Mouse (Mus musculus): ENCODE measurements around the gene Sord. TPM values are rescaled to one million over a fixed set of nuclear protein-coding genes. Genes with fewer than 3 reads are reported as not detected.
"Not testable (repeated sequence)": the region's sequence is repeated elsewhere in the genome, so short reads cannot be mapped to it uniquely, and the experiment has no call there.

Sord gene
- polyA plus RNA-seq (2012; ENCODE audit: insufficient read depth, insufficient read length, missing spikeins), result 59.6 and 87.1 TPM in 2 replicates

GRCm38 (mm10) chr2:122234611-122235288 is at the start of gene Sord:
Gene Sord (plus strand): TSS chr2:122234749.
- peak within 1 kb of the TSS; percentile 94 for H3K4me3 ChIP-seq (ENCODE audit: insufficient read depth, low read depth, low read length)
- peak within 1 kb of the TSS; percentile 40; the same call in 1 of the 2 replicates for H3K27ac ChIP-seq (replicated peaks; ENCODE audit: low read depth, low read length)
- H3K4me1 ChIP-seq (ENCODE audit: control insufficient read depth, insufficient read depth, insufficient read length, low read length), result no peaks in the 10 kb centered on the region; the same call in 1 of the 2 replicates

GRCm38 (mm10) chr2:122185086-122185485 is 49.5 kb upstream of the Sord start:
- H3K4me1 ChIP-seq (ENCODE audit: control insufficient read depth, insufficient read depth, insufficient read length, low read length), result no peaks in the 10 kb centered on the region

GRCm38 (mm10) chr2:122186106-122186505 is 48.4 kb upstream of the Sord start, which contains the start of the genes Patl2 and Terb2:
Gene Patl2 (minus strand): TSS chr2:122186189.
Gene Terb2 (plus strand): TSS chr2:122186272.
- no peaks in the 10 kb centered on the region for H3K4me1 ChIP-seq (ENCODE audit: control insufficient read depth, insufficient read depth, insufficient read length, low read length)

More at GRCm38 (mm10) chr2:122185086-122185485, 49.5 kb upstream of the Sord start:
- Histone ChIP-seq H3K4me3 (ENCODE audit: insufficient read depth, low read depth, low read length) (no peak overlapping the region), H3K27ac (replicated peaks; ENCODE audit: low read depth, low read length) (no peak overlapping the region)

GRCm38 (mm10) chr2:122186751-122187150 is 47.8 kb upstream of the Sord start:
- Histone ChIP-seq H3K27ac (replicated peaks; ENCODE audit: low read depth, low read length) (no peak overlapping the region), H3K4me1 (ENCODE audit: control insufficient read depth, insufficient read depth, insufficient read length, low read length) (no peaks in the 10 kb centered on the region)

More at GRCm38 (mm10) chr2:122186106-122186505, 48.4 kb upstream of the Sord start, which contains the start of the genes Patl2 and Terb2:
- no peak within 1 kb of the TSS for H3K27ac ChIP-seq (replicated peaks; ENCODE audit: low read depth, low read length)
- H3K4me3 ChIP-seq (ENCODE audit: insufficient read depth, low read depth, low read length), result no peak within 1 kb of the TSS

GRCm38 (mm10) chr2:122191849-122192248 is 42.7 kb upstream of the Sord start:
- no peak overlapping the region for H3K27ac ChIP-seq (replicated peaks; ENCODE audit: low read depth, low read length)
- no peaks in the 10 kb centered on the region for H3K4me1 ChIP-seq (ENCODE audit: control insufficient read depth, insufficient read depth, insufficient read length, low read length)
- no peak overlapping the region for H3K4me3 ChIP-seq (ENCODE audit: insufficient read depth, low read depth, low read length)

More at GRCm38 (mm10) chr2:122186751-122187150, 47.8 kb upstream of the Sord start:
- H3K4me3 ChIP-seq (ENCODE audit: insufficient read depth, low read depth, low read length), result no peak overlapping the region

GRCm38 (mm10) chr2:122194509-122194929 is 40.0 kb upstream of the Sord start:
- Histone ChIP-seq H3K27ac (replicated peaks; ENCODE audit: low read depth, low read length) (no peak overlapping the region), H3K4me3 (ENCODE audit: insufficient read depth, low read depth, low read length) (no peak overlapping the region), H3K4me1 (ENCODE audit: control insufficient read depth, insufficient read depth, insufficient read length, low read length) (no peaks in the 10 kb centered on the region)

- H3K4me3 ChIP-seq (ENCODE audit: insufficient read depth, low read depth, low read length), result no peak overlapping the region
- no peak overlapping the region for H3K27ac ChIP-seq (replicated peaks; ENCODE audit: low read depth, low read length)
- no peaks in the 10 kb centered on the region for H3K4me1 ChIP-seq (ENCODE audit: control insufficient read depth, insufficient read depth, insufficient read length, low read length)
Observed at GRCm38 (mm10) chr2:122201501-122201900, 33.0 kb upstream of the Sord start.

- no peaks in the 10 kb centered on the region for H3K4me1 ChIP-seq (ENCODE audit: control insufficient read depth, insufficient read depth, insufficient read length, low read length)
- no peak overlapping the region for H3K4me3 ChIP-seq (ENCODE audit: insufficient read depth, low read depth, low read length)
- no peak overlapping the region for H3K27ac ChIP-seq (replicated peaks; ENCODE audit: low read depth, low read length)
Observed at GRCm38 (mm10) chr2:122206440-122207107, 28.0 kb upstream of the Sord start.

GRCm38 (mm10) chr2:122210534-122211228 is 23.9 kb upstream of the Sord start:
- Histone ChIP-seq H3K4me1 (ENCODE audit: control insufficient read depth, insufficient read depth, insufficient read length, low read length) (no peaks in the 10 kb centered on the region), H3K4me3 (ENCODE audit: insufficient read depth, low read depth, low read length) (no peak overlapping the region), H3K27ac (replicated peaks; ENCODE audit: low read depth, low read length) (no peak overlapping the region)

GRCm38 (mm10) chr2:122217075-122217474 is 17.5 kb upstream of the Sord start:
- not testable (repeated sequence) for H3K4me3 ChIP-seq (ENCODE audit: insufficient read depth, low read depth, low read length); H3K27ac ChIP-seq (replicated peaks; ENCODE audit: low read depth, low read length); H3K4me1 ChIP-seq (ENCODE audit: control insufficient read depth, insufficient read depth, insufficient read length, low read length)

- Histone ChIP-seq H3K4me3 (ENCODE audit: insufficient read depth, low read depth, low read length) (no peak overlapping the region), H3K27ac (replicated peaks; ENCODE audit: low read depth, low read length) (no peak overlapping the region), H3K4me1 (ENCODE audit: control insufficient read depth, insufficient read depth, insufficient read length, low read length) (no peaks in the 10 kb centered on the region)
Observed at GRCm38 (mm10) chr2:122218234-122218633, 16.3 kb upstream of the Sord start.

GRCm38 (mm10) chr2:122221378-122221777 is 13.2 kb upstream of the Sord start:
- H3K27ac ChIP-seq (replicated peaks; ENCODE audit: low read depth, low read length), result no peak overlapping the region
- H3K4me1 ChIP-seq (ENCODE audit: control insufficient read depth, insufficient read depth, insufficient read length, low read length), result no peaks in the 10 kb centered on the region
- no peak overlapping the region for H3K4me3 ChIP-seq (ENCODE audit: insufficient read depth, low read depth, low read length)

- Histone ChIP-seq H3K27ac (replicated peaks; ENCODE audit: low read depth, low read length) (no peak overlapping the region), H3K4me3 (ENCODE audit: insufficient read depth, low read depth, low read length) (no peak overlapping the region), H3K4me1 (ENCODE audit: control insufficient read depth, insufficient read depth, insufficient read length, low read length) (no peaks in the 10 kb centered on the region)
Observed at GRCm38 (mm10) chr2:122221798-122222197, 12.8 kb upstream of the Sord start.

- H3K27ac ChIP-seq (replicated peaks; ENCODE audit: low read depth, low read length), result no peak overlapping the region
- H3K4me3 ChIP-seq (ENCODE audit: insufficient read depth, low read depth, low read length), result no peak overlapping the region
- no peaks in the 10 kb centered on the region for H3K4me1 ChIP-seq (ENCODE audit: control insufficient read depth, insufficient read depth, insufficient read length, low read length)
Observed at GRCm38 (mm10) chr2:122222272-122222671, 12.3 kb upstream of the Sord start.

- Histone ChIP-seq H3K27ac (replicated peaks; ENCODE audit: low read depth, low read length) (no peak overlapping the region), H3K4me3 (ENCODE audit: insufficient read depth, low read depth, low read length) (no peak overlapping the region), H3K4me1 (ENCODE audit: control insufficient read depth, insufficient read depth, insufficient read length, low read length) (no peaks in the 10 kb centered on the region)
Observed at GRCm38 (mm10) chr2:122223654-122224053, 10.9 kb upstream of the Sord start.
